Mouse (Mus musculus) ovary, postnatal 36 days (tissue): ENCODE measurements around the gene Ywhah.

Experiments used
- DNase-seq: peaks from one replicate; pipeline ENCODE4 v3.0.0; 2022; ENCODE audit warnings: low spot score, mixed read lengths

Gene Ywhah

DNA sequence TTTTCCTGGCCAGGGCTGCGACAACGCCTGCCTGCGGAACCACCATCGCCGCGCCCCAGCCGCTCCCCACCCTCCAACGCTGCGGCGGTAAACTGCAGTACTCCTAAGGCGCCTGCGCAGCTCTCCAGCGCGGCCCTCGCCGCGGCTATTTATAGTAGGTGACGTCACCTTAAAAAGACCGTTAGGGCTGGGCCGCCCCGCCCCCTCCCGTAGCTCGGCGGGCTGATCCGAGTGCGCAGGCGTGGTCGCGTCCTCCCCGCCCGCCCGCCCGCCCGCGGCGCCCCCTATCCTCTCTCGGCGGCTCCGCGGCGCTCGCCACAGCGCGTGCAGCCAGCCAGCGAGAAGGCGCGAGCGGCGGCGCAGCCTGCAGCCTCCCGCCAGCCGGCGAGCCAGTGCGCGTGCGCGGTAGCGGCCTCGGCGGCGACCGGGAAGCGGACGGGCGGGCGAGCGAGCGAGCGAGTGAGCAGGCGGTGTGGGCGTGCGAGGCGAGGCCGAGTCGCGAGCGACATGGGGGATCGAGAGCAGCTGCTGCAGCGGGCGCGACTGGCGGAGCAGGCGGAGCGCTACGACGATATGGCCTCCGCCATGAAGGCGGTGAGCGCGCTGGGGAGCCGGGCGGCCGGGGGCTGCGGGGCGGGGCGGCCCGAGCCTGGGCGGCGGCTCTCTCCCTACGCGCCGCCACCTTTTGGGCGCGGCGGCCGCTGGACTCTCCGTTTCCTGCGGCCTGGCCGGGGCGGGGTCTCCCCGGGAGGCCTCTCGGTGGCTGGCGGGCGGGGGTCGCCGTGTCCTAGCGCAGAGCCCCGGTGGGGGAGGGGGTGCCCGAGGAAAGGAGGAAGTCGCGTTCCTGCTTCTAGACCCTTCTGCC lies at the start of gene Ywhah:
Gene Ywhah, plus strand, starts transcription at position 256 of the 865 bp plus-strand sequence.
- DNase-seq: peak; percentile 96

DNA sequence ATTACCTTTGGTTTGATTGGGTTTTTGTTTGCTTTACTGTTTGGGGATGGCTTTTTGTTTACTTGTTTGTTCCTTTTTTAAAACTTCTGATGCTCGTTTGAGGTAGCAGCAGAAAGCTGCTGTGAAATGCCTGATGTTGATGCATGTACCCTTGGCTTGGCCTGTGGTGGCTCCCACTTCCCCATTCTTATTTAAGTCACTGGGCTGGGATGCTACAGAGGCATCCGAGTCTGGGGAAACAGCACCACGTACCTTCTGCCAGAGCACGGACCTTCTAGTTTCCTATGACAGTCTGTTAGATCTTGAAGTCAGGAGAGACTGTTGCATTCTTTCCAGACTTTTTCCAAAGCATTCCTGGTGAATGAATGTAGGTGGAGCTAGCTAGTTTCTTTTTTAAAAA lies 42.1 kb upstream of the Ywhah start:
- DNase-seq: no peak

DNA sequence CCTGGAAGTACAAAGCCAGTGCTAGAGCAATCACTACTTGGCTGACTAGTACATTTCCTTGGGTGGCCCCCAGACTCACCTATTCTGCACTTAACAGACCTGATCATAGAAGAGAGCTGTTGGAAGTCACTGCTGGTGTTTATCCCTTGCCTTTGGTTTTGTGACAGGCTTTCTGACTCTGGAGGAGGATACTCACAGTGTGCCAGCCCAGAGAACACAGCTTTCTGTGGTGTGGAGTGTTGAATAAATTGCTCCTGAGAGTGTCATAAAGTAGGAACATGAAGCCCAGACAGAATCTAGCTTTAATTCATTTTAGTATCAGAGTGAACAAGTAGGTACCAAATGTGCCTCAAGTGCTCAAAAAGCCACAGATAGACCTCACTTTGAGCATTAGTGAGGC lies 41.4 kb upstream of the Ywhah start:
- no peak for DNase-seq

DNA sequence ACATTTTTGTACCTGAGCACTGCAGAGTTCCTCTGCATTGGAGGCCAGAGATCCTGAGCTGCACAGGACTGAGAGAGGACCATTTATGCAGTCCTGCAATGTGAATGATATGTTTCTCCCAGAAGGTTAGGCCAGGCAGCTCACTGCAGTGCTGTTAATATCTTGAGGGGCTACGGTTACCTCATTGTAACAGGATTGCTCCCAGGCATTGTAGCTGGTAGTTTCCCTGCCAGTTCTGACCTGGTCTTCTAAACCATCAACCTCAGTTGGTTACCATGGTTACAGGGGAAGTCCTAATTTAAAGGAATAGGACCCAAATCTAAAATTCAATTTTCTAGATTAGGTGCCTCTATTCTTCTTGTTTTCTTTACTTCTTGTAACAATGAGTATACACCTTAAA lies 33.2 kb upstream of the Ywhah start:
- no peak for DNase-seq

DNA sequence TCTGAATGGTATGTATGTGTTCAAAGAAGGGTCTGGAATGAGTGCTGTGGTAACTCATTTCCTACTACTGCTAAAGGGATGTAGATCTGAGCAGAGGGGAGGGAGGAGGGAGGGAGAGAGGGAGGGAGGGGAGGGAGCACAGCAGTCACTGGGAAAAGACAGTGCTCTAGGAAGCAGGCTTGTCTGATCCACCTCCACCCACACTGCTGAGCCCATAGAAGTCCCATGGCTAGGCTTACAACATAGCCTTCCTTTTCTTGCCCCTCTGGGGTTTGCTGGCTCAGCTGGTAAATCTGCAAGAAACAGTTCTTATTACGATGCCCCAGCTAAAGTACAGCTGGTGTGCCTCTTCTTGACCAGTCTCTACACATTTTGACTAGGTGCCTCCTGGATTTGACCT lies 30.7 kb upstream of the Ywhah start:
- DNase-seq: no peak

DNA sequence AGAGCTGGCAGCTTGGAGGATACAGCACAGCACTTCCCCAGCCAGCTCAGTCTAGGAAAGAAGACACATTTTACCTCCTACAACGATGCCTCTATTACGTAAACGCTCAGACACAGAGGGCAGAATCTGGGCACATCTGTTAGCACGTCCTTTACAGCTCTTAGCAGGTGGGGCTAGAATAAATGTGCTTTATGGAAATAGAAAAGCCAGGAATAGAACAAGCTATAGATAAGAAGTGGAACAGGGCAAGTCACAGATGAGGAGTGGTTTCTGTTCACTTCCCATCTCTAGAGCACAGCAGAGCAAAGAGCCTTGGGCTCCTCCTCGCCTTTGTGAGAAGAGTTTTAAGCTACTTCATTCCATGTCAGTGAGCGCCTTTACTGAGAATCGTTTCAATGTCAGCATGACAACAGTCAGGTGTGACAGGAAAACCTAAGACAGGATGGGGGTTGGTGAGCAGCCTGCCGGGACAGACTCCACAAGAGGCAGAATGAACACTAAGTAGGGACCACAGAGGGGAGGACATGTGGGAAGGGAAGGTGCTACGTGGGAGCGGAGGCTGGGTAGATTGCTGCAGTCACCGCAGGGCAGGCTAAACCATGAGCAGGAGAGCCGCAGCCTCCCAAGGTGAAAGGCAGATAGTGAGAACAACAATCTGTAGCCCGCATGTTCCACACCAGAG lies 28.5 kb upstream of the Ywhah start:
- DNase-seq: no peak

DNA sequence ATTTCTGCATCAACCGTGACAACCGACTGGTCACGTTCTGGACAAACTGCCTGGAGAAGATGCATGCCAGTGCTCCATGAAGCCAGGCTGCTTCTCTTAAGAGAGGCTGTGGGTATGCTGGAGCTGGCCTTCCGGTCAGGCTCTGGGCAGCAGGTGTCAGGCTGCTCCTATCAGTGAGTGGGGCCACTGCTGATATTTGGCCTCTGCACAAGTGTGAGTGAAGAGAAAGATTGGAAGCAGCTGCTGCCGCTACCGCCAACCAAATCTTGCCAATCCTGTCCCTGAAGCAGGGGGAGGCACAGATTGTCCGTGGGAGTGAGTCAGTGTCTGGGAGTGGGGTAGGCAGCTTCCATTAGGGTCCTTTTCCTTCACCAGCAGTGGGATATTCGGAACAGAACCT lies 27.5 kb upstream of the Ywhah start:
- peak; percentile 56 for DNase-seq

DNA sequence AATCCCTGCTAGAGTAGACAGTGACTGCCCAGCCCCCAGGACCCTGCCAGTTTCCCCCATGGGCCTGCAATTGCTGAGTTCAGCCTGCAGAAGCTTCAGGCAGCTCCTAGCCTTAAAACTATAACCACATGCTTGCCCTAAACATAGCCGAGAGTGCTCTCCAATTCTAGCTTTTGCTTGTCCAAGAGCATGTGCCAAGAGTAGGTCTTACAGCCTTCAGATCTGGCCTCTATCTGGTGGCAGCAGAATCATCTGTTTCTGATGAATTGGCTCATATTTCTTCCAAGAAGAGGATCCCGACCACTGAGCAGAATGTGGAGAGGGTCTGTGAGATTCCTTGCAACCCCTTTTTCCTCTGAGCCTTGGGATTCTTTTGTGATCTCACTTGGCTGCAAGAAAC lies 24.1 kb upstream of the Ywhah start:
- DNase-seq: no peak

DNA sequence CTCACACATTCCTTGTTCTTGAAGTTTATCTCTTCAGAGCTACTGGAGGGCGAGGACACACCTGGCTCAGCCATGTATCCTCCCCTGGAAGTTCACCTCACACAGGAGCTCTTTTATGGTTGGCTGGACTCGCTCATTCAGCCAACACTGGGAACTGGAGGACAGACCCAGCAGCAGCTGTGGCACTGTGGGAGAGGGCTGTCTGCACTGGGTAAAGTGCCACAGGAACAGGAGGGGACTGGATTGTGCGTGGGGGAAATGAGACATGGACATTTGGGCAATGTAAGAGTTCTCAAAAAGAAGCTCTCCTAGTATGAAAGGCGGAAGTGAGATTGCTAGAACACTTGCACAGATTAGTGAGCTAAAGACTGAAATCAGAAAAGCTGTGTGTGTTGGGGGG lies 22.9 kb upstream of the Ywhah start:
- no peak for DNase-seq

DNA sequence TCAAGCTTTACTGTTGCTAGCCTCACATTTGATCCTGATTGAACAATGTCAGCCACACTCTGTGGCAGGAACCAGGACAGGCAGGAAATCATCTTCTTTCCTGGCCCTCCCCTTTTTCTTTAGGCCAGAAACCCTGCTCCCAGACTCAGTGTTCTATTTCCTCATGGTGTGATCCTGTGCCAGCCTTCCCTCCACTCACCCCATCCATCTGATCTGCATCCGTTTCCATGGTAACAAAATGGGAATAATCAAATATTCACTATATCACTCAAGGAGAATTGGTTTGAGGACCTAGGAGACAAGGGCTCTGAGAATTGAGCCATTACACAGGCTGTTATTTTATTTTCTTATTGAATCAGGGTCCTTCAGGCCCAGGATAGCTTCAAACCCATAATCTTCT lies 22.1 kb upstream of the Ywhah start:
- no peak for DNase-seq

DNA sequence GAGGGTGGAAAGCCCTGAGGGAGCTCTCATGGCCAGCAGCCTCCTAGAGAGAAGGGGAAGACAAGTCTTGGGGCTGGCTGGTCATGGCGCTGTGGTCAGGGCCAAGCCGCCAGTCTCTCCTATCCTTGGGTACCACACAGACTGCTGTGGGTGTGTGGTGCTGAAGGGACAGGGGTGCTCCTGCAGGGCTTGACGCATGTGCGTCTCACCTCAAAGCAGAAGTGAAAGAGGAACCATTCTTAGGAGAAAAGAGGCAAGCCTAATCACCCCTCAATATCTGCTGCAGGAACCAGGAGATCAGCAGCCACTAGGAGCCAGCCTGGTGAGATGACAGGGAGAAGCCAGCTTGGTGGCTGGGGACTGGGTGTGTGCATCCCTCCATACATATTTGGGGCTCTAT lies 20.9 kb upstream of the Ywhah start:
- no peak for DNase-seq

DNA sequence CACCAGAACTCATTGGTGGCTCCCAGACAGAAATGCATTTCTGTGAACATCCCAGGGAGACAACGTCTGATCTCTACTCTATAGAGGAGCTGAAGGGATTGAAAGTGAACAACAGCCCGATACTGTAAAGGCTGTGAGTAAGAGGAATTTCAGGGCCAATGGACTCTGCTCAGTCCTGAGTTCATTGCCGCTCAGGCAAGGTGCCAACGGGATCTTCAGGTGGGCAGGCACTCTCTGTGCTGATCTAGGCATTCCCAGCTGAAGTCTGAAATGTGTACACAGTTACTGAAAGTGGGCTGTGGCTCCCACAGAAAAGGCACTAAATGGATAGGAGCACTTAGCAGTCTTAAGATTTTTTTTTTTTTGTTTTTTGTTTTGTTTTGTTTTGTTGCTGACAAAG lies 19.8 kb upstream of the Ywhah start:
- DNase-seq: no peak

DNA sequence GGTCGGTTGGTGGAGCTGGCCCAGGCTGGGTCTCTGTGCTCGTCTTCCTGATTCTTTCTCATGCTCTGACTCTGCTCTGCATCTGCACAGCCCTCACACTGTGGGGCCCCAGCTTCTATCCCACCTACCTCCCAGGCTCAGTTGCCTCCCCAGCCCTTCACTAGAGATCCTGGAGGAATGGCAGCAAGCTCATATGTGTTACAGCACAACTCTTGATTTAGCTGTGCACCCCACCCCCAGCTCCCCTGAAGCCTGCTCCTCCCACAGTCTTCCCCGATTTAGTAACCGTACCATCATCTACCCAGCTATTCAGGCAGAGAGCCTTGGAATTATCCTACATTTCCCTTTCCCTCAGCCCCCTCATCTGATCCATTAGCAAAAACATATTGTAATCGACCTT lies 17.5 kb upstream of the Ywhah start:
- no peak for DNase-seq

DNA sequence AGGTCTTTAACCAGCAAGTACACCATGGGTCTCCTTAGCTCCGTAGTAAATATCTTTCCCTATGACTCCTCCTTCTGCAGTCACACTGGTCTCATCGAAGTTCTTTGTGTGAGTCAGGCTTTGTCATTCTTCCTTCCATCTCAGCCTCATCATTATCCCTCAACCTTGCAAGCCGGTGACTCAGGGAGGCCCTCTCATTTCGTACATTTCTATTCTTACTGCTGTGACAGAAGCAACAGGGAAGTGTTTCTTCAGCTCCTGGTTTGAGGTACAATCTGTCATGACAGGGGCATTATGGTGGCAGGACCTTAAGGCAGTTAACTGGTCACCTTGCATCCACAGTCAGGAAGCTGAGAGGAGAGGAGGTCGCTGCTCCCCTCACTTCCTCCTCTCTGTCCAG lies 15.8 kb upstream of the Ywhah start:
- DNase-seq: no peak

DNA sequence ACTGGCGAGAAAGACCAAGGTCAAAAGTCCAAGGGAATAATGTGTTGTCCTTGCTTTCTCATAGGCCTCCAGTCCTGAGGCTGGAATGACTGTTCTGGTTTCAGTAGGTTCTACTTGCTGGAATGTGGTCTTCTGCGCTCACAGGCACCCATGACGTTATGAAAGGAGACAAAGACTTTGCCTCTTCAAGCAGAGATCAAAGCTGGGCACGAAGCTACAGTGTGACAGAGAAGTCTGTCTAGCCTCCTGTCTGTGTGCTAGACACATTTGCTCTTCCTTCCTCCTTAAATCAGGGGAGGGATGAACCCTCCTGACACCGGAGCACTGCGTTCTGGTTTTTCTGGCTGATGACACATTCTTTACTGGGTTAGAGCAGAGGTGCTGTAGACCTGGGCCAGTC lies 15.1 kb upstream of the Ywhah start:
- DNase-seq: no peak

DNA sequence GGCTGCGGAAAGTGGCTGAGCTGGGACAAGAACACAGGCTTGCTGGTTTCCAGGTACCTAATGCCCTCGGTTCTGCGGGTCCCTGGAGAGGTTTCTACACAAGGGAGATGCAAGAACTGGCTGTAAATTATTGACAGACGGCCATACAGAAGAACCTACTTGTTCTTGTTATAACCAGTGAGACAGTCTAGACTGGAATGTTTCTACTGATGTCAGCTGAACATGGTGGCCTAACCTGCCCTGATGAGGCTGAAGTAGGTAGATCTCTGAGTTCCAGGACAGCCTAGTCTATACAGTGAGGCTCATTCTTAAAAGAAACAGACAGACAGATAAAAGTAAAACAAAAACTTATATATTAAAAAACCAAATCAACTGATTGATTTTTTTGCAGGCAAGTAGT lies 14.5 kb upstream of the Ywhah start:
- DNase-seq: no peak

DNA sequence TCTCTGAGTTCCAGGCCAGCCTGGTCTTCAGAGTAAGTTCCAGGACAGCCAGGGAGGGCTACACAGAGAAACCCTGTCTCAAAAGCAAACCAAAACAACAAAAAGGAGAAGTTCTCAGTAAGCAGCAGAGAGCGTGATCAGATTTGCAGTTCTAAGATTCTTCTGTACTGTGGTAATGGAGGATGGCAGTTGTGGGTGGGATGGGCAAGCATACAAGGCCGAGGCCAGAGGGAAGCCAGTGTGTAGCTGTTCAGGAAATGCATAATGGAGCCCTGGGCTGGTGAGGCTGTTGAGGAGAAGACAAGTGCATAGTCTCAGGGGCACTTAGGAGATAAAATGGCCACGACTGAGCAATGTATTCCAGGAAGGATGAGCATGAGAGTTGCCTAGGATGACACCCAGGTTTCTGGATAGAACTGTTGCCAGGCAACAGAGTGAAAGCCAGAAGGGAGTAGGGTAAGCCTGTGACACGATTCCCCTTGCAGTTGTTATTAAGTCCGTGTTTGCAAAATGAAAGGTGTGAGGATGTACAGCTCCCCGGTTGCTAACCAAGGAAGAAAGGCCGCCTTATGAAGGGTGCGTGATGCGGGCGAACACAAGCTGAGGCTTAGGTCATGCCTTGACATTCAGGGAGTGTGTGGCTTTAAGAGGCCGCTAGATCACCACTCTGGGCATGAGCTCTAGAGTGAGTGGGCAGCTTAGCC lies 13.0 kb upstream of the Ywhah start:
- no peak for DNase-seq

DNA sequence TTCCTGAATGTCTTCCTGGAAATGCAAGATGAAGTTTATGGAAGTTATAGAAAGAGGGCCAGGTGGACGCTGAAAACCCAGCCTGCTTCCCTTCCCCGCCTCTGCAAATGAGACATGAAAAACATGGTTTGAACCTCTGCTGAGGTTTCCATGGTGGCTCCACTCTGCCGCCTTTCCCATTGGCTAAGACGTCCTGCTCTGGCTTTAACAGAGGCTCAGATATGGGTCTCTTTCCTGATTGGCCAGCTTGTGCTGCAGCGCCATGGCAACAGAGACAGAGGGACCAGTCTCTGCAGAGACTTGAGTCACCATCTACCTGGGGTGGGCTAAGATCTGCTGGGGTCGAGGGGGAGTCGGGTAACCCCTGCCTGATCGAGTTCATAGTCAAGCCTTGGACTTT lies 11.9 kb upstream of the Ywhah start:
- no peak for DNase-seq

DNA sequence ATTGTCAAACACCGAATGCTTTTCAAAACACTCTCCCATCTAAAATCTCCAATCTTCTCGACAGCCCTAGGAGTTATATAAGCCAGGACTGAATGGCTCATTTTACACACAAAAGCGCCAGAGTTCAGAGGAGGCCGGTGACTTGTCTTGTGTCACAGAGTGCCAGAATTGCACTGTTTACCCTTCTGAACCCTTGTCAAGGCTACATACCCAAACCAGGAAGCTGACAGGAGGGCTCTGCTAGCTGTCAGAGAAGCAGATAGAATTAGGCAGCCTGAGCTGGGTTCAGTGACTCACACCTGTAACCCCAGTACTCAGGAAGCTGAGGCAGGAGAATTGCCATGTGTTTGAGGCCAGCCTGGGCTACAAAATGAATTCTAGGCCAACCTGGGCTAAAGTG lies 11.2 kb upstream of the Ywhah start:
- no peak for DNase-seq

DNA sequence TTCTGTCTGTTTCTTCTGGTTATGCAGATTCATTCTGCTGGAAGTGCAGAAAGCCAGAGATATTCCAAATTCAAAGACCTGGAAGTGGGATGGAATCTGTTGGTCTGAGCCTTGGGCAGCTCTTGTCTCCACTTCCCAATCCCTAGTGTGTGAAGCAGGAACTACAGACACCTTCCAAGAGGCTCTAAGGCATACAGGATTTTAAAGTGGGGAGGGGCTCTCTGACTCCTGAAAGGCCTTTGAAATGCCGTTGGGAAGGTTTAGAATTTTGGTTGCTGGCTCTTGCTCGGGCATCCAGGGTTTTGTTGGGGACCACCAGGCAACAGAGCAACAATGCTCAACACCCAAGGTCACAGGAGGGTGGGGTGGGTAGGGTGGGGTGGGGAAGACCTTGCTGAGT lies 9.3 kb upstream of the Ywhah start:
- DNase-seq: no peak

DNA sequence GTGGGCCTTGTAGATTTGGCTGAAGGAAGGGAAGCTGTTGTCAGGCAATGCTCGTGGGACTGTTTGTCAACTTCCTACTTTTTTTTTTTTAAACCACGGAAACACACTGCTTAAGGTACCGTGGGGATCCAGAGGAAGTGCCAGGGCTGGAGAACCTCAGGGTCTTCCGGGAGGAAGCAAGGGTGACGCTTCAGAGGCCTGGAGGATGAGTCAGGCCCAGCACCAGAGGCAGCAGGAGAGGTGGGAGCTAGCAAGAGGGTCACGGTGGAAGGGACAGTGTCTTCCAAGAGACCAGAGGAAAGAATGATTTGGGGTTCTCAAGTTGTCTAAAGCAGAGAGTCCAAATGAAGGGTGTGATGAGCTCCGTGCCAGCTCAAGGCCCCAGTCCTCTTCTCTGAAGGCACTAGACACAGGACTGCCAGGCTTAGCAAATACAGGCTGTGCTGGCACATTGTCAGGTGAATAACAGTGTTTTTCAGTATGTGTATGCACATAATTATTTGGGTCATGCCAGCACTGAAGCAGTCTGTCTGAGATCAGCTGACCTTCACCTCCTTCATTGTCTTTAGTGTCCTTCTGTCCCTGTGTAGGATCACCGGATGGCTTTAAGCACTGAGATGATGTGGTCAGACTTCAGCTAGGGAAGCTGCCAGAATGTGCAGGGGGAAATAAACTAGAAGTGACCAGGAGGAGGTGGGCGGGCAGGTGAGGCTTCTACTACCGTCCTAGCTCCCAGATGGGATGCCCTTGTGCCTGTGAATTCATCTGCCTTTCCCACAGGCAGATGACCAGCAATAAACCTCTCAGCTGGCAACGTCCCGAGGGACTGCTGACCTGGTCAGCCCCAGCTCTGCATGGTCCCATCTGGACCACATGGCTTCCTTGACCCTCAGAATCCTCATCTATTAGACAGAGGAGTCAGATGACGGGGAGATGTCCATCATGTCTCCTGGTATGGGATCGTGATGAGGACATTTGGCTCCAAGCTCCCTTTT lies 8.5 kb upstream of the Ywhah start:
- DNase-seq: no peak
